Mouse (Mus musculus): ENCODE measurements around the gene Usp4.

GRCm38 (mm10) chr9:108431431-108432067, 83.9 kb downstream of the Usp4 start:
- TF ChIP-seq CHD2 (IDR thresholded peaks at IDR 0.05; ENCODE audit: low read length), result no peak
- TF ChIP-seq BHLHE40 (IDR thresholded peaks at IDR 0.05; ENCODE audit: borderline replicate concordance, low read depth, low read length), result no peak
- no peak for TF ChIP-seq USF1 (IDR thresholded peaks at IDR 0.05; ENCODE audit: low read depth, low read length)
- no peak for TF ChIP-seq EP300 (IDR thresholded peaks at IDR 0.05; ENCODE audit: low read depth in 1 of 2, low read length in 2 of 2)
- no peak for TF ChIP-seq JUND (IDR thresholded peaks at IDR 0.05; ENCODE audit: low read depth, low read length)
- no peak for TF ChIP-seq CTCF (IDR thresholded peaks at IDR 0.05 in 2 of 3, conservative IDR thresholded peaks at IDR 0.05 in 1 of 3; ENCODE audit: control insufficient read depth in 1 of 3, insufficient read depth in 1 of 3, low read depth in 2 of 3, low read length in 3 of 3, poor library complexity in 1 of 3, severe bottlenecking in 1 of 3)
- no peak for TF ChIP-seq GATA1 (IDR thresholded peaks at IDR 0.05; ENCODE audit: low read depth, low read length)
